Mouse (Mus musculus) testis, adult 2 months (tissue): ENCODE data around the gene Per3. TPM values are rescaled to one million over a fixed set of nuclear protein-coding genes. Genes with fewer than 3 reads are reported as not detected.

Experiments
- H3K27ac ChIP-seq: fragments of 200-500 bp; 2 replicates; pipeline ENCODE4 v1.5.1; 2012; ENCODE audit warnings: low read depth, low read length; ENCODE audit not compliant: control insufficient read depth, insufficient read depth
- H3K27me3 ChIP-seq: fragments of 200-500 bp; 2 replicates; pipeline ENCODE4 v1.6.1; 2012; ENCODE audit warnings: mild to moderate bottlenecking, low read length, moderate library complexity; ENCODE audit not compliant: control insufficient read depth, insufficient read depth
- H3K36me3 ChIP-seq: fragments of 200-500 bp; 2 replicates; pipeline ENCODE4 v1.6.1; 2012; ENCODE audit warnings: mild to moderate bottlenecking, low read length; ENCODE audit not compliant: control insufficient read depth, insufficient read depth
- H3K4me1 ChIP-seq: fragments of 200-500 bp; 2 replicates; pipeline ENCODE4 v1.6.1; 2012; ENCODE audit warnings: low read length; ENCODE audit not compliant: control insufficient read depth, insufficient read depth
- H3K4me3 ChIP-seq: fragments of 200-500 bp; 2 replicates; pipeline ENCODE4 v1.5.1; 2012; ENCODE audit warnings: low read depth, mild to moderate bottlenecking, low read length, moderate library complexity, mixed read lengths; ENCODE audit not compliant: control insufficient read depth
- CTCF ChIP-seq: fragments of 200-500 bp; IDR thresholded peaks from 2 replicates; pipeline ENCODE4 v1.5.1; 2012; ENCODE audit warnings: low read depth, mild to moderate bottlenecking, inconsistent platforms, low read length, moderate library complexity; ENCODE audit not compliant: control insufficient read depth, insufficient read depth, insufficient replicate concordance
- POLR2A ChIP-seq: fragments of 200-500 bp; IDR thresholded peaks from 2 replicates; pipeline ENCODE4 v1.6.1; 2012; ENCODE audit warnings: low read depth, mild to moderate bottlenecking, inconsistent platforms, low read length, moderate library complexity; ENCODE audit not compliant: control insufficient read depth
- polyA plus RNA-seq: library from polyadenylated mRNA; depleted of rRNA; stranded (reverse); fragments of >200 nt; gene quantifications from 2 replicates; pipeline ENCODE4 v1.2.3, GENCODE M21; 2012

Per3 gene
- polyA plus RNA-seq, 1 experiment: 5.7 TPM

GRCm38 (mm10) chr4:151074817-151075216 is 30.4 kb upstream of the Per3 start:
- no peaks in the 10 kb centered on the region for H3K4me1 ChIP-seq
- no peak overlapping the region for H3K27ac ChIP-seq
- H3K27me3 ChIP-seq: no peaks in the 10 kb centered on the region
- no peak overlapping the region for H3K4me3 ChIP-seq
- TF ChIP-seq CTCF (no peak), POLR2A (no peak)
- H3K36me3 ChIP-seq: no peaks in the 10 kb centered on the region

- TF ChIP-seq CTCF (peak; percentile 30; the same call in 1 of the 2 replicates), POLR2A (no peak)
- H3K4me1 ChIP-seq: no peaks in the 10 kb centered on the region
- no peak overlapping the region for H3K27ac ChIP-seq
- H3K4me3 ChIP-seq: no peak overlapping the region
- H3K27me3 ChIP-seq: no peaks in the 10 kb centered on the region
- H3K36me3 ChIP-seq: no peaks in the 10 kb centered on the region
Measured at GRCm38 (mm10) chr4:151073108-151073744, 28.8 kb upstream of the Per3 start.

- no peaks in the 10 kb centered on the region for H3K36me3 ChIP-seq
- no peak overlapping the region for H3K4me3 ChIP-seq
- no peaks in the 10 kb centered on the region for H3K27me3 ChIP-seq
- no peak overlapping the region for H3K27ac ChIP-seq
- no peak for TF ChIP-seq CTCF
- no peak for TF ChIP-seq POLR2A
- H3K4me1 ChIP-seq: no peaks in the 10 kb centered on the region
Measured at GRCm38 (mm10) chr4:151070962-151071361, 26.5 kb upstream of the Per3 start.

- Histone ChIP-seq H3K4me3 (no peak overlapping the region), H3K4me1 (no peaks in the 10 kb centered on the region), H3K27me3 (no peaks in the 10 kb centered on the region), H3K36me3 (no peaks in the 10 kb centered on the region), H3K27ac (no peak overlapping the region)
- TF ChIP-seq POLR2A (no peak), CTCF (no peak)
Measured at GRCm38 (mm10) chr4:151068751-151069150, 24.3 kb upstream of the Per3 start.

GRCm38 (mm10) chr4:151059566-151059965 is 15.1 kb upstream of the Per3 start:
- Histone ChIP-seq H3K36me3 (no peaks in the 10 kb centered on the region), H3K27me3 (no peaks in the 10 kb centered on the region), H3K27ac (no peak overlapping the region), H3K4me3 (no peak overlapping the region), H3K4me1 (peaks cover 2% of the 10 kb centered on the region; the same call in 1 of the 2 replicates)
- TF ChIP-seq CTCF (no peak), POLR2A (no peak)

- Histone ChIP-seq H3K4me3 (peak overlapping the region; percentile 89; the same call in 1 of the 2 replicates), H3K27me3 (no peaks in the 10 kb centered on the region), H3K4me1 (peaks cover 2% of the 10 kb centered on the region; the same call in 1 of the 2 replicates), H3K27ac (peak overlapping the region; percentile 77; the same call in 1 of the 2 replicates), H3K36me3 (peaks cover 1% of the 10 kb centered on the region; the same call in 1 of the 2 replicates)
- TF ChIP-seq CTCF (no peak), POLR2A (no peak)
Measured at GRCm38 (mm10) chr4:151058634-151059033, 14.2 kb upstream of the Per3 start.

GRCm38 (mm10) chr4:151057347-151058321 is 13.2 kb upstream of the Per3 start, which contains the start of gene Vamp3:
Vamp3 (minus strand) TSS chr4:151057963.
- Histone ChIP-seq H3K4me3 (peak within 1 kb of the TSS; percentile 89), H3K27ac (peak within 1 kb of the TSS; percentile 88), H3K4me1 (peaks cover 2% of the 10 kb centered on the region; the same call in 1 of the 2 replicates), H3K36me3 (peaks cover 3% of the 10 kb centered on the region; the same call in 1 of the 2 replicates), H3K27me3 (no peaks in the 10 kb centered on the region)
- TF ChIP-seq POLR2A (peak; percentile 75), CTCF (no peak)
